Mouse (Mus musculus) erythroblast, embryonic 14.5 days (primary cell): ENCODE data around the gene Lmx1b. TPM values are rescaled to one million over a fixed set of nuclear protein-coding genes. Genes with fewer than 3 reads are reported as not detected.

ENCODE experiments used
- H3K27me3 ChIP-seq: 2 replicates; pipeline ENCODE4 v1.6.1; 2012; ENCODE audit warnings: inconsistent platforms; ENCODE audit not compliant: control insufficient read depth
- H3K36me3 ChIP-seq: 2 replicates; pipeline ENCODE4 v1.6.1; 2012; ENCODE audit warnings: mild to moderate bottlenecking, inconsistent platforms; ENCODE audit not compliant: control insufficient read depth
- H3K4me1 ChIP-seq: 2 replicates; pipeline ENCODE4 v1.6.1; 2012; ENCODE audit warnings: inconsistent platforms; ENCODE audit not compliant: control insufficient read depth
- H3K4me3 ChIP-seq: replicated peaks from 2 replicates; pipeline ENCODE3; 2012; ENCODE audit warnings: moderate library complexity, mild to moderate bottlenecking, inconsistent platforms
- H3K9me3 ChIP-seq: 2 replicates; pipeline ENCODE4 v1.6.1; 2012; ENCODE audit warnings: low read length, inconsistent platforms, mixed read lengths; ENCODE audit not compliant: control insufficient read depth
- GATA1 ChIP-seq: IDR thresholded peaks from 2 replicates; pipeline ENCODE4 v1.6.1; 2012; ENCODE audit warnings: low read length, inconsistent platforms, mixed read lengths
- TAL1 ChIP-seq: IDR thresholded peaks from 3 replicates; pipeline ENCODE4 v1.6.1; 2012; ENCODE audit warnings: low read length, inconsistent platforms, mixed read lengths
- polyA plus RNA-seq: library from polyadenylated mRNA; stranded (reverse); fragments of >175 nt; gene quantifications from 2 replicates; pipeline ENCODE4 v1.2.3, GENCODE M21; 2012

Lmx1b gene
- polyA plus RNA-seq, 1 experiment: not detected

GRCm38 (mm10) chr2:33668741-33669140 is 28.4 kb upstream of the Lmx1b start:
- no peaks in the 10 kb centered on the region for H3K36me3 ChIP-seq
- no peaks in the 10 kb centered on the region for H3K4me1 ChIP-seq
- H3K27me3 ChIP-seq: no peaks in the 10 kb centered on the region
- no peak overlapping the region for H3K4me3 ChIP-seq
- no peak for TF ChIP-seq GATA1
- TF ChIP-seq TAL1: no peak
- no peaks in the 10 kb centered on the region for H3K9me3 ChIP-seq

GRCm38 (mm10) chr2:33666388-33666945 is 26.2 kb upstream of the Lmx1b start:
- no peaks in the 10 kb centered on the region for H3K36me3 ChIP-seq
- H3K27me3 ChIP-seq: no peaks in the 10 kb centered on the region
- TF ChIP-seq GATA1 (no peak), TAL1 (no peak)
- H3K9me3 ChIP-seq: no peaks in the 10 kb centered on the region
- no peak overlapping the region for H3K4me3 ChIP-seq
- H3K4me1 ChIP-seq: no peaks in the 10 kb centered on the region

DNA sequence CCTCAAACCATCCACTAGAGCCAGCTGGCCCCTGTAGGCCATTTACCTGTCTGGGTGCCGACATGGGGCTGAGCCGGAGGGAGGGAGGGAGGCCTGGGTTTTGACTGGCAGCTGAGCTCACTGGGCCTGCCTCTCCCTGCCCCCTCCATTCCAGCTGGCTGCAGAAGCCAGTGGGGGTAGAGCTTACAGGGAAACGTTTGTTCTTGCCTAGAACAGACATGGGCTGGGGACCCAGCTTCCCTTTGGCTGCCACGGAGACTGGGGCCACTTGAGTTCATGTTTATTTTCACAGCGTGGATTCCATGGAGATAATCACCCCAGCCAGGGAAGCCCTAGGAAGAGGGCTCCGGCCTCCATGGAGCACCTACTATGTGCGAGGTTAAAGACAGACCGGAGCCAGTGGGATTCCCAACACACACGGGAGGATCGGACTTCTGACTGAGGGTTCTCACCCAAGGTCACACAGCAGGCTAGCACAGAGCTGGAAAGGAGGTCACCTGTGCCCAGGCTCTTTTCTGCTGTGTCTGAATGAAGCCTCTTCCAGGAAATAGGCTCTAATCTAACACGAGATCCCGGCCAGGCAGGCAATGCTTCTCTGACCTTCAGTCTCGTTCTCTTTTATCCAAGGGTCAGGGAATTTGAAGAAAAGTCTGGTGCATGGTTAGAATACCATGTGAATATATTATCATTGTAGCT is 25.2 kb upstream of the Lmx1b start:
- TF ChIP-seq GATA1: no peak
- no peak for TF ChIP-seq TAL1
- H3K4me3 ChIP-seq: no peak overlapping the region
- no peaks in the 10 kb centered on the region for H3K36me3 ChIP-seq
- no peaks in the 10 kb centered on the region for H3K27me3 ChIP-seq
- H3K9me3 ChIP-seq: no peaks in the 10 kb centered on the region
- H3K4me1 ChIP-seq: no peaks in the 10 kb centered on the region

DNA sequence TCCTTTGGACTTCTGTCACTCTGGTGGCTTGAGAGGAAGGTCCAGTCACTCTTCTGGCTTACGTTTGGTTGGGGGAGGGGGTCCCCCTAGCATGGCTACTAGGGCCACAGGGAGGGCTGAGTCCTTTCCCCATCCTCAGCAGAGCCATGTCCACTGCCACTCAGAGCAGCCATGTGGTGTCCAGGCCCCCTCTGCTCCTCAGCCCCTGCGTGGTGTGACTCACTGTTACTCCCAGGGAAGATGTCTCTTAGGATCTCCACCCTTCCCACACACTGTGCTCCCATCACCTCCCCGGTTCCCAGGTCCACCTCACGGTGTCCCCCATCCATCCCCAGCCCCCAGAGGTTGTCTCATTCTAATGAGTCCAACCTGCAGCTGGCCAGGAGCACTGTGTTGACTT is 24.4 kb upstream of the Lmx1b start:
- no peak overlapping the region for H3K4me3 ChIP-seq
- H3K9me3 ChIP-seq: no peaks in the 10 kb centered on the region
- no peaks in the 10 kb centered on the region for H3K27me3 ChIP-seq
- H3K36me3 ChIP-seq: no peaks in the 10 kb centered on the region
- TF ChIP-seq GATA1: no peak
- TF ChIP-seq TAL1: no peak
- no peaks in the 10 kb centered on the region for H3K4me1 ChIP-seq

GRCm38 (mm10) chr2:33659288-33659629 is 18.9 kb upstream of the Lmx1b start:
- Histone ChIP-seq H3K4me1 (no peaks in the 10 kb centered on the region), H3K36me3 (no peaks in the 10 kb centered on the region), H3K9me3 (no peaks in the 10 kb centered on the region), H3K27me3 (no peaks in the 10 kb centered on the region), H3K4me3 (no peak overlapping the region)
- no peak for TF ChIP-seq TAL1
- no peak for TF ChIP-seq GATA1

DNA sequence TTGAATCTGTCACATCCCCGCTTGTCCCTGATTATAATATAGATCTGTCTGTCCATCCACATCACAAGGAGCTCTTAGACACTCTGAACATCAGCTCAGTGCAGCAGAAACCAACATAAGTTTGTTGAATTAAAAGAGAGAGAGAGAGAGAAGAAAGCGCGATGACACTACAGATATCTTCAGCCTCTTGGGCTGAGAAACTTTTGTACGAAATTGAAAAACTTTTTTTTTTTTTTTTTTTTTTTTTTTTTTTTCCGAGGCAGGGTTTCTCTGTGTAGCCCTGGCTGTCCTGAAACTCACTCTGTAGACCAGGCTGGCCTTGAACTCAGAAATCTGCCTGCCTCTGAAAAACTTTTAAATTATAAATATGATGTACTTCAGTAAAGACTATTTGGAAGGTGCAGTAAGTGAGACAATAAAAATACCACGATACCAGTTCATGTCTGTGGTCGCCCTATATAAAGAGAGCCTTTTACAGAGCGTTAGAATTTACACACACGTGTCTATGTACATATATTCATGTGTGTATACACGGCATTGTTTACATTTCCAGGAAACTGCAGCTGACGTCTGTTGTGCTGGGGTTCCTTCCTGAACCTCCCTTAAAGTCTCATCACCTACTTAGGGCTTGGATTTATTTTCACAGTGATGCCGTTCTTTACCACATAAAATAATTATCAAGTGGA is 18.4 kb upstream of the Lmx1b start:
- no peaks in the 10 kb centered on the region for H3K36me3 ChIP-seq
- H3K4me3 ChIP-seq: no peak overlapping the region
- H3K9me3 ChIP-seq: no peaks in the 10 kb centered on the region
- no peaks in the 10 kb centered on the region for H3K4me1 ChIP-seq
- no peak for TF ChIP-seq TAL1
- TF ChIP-seq GATA1: no peak
- H3K27me3 ChIP-seq: no peaks in the 10 kb centered on the region

DNA sequence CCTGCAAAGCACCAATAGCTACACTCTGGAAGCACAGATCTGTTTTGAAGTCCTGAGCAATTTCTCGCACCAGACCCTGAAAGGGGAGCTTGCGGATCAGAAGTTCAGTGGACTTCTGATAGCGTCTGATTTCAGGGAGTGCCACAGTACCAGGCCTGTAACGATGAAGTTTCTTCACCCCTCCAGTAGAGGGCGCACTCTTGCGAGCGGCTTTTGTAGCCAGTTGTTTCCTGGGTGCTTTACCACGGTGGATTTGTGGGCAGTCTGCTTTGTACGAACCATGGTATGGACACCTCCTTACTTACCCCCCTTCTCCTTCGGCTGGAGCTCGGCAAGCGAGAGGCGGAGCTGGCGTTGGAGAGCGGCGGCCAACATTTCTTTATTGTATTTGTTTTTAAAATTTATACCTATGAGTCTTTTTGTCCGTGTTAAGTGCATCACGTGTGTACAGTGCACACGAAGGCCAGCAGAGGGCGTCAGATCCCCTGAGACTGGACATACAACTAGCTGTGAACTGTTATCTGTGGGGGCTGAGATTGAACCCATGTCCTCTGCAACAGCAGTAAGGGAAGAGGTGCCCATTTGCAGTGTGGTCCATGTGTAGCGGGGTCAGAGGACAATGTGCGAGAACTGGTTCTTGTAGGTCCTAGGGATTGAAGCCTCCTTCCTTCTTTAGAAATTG is 12.3 kb upstream of the Lmx1b start:
- H3K4me3 ChIP-seq: no peak overlapping the region
- no peaks in the 10 kb centered on the region for H3K36me3 ChIP-seq
- no peaks in the 10 kb centered on the region for H3K4me1 ChIP-seq
- peaks cover 21% of the 10 kb centered on the region for H3K27me3 ChIP-seq
- TF ChIP-seq TAL1: no peak
- H3K9me3 ChIP-seq: no peaks in the 10 kb centered on the region

DNA sequence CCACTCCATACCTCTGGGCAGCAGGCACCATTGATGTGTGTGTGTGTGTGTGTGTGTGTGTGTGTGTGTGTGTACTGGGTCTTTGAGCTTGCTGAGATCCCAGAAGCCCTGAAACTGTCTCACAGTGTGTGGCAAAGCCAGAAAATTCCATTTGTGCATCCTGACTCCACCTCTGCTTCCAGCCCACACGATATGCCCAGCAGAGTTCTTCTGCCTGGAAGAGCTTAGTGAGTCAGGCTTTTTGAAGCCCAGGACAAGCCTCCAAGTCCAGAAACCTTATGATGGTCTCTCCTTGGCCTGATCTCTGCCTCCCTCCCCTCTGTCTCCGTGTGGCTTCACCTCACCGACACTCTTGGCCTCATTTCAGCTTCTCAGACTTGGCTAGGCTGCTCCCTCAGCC is 9.1 kb upstream of the Lmx1b start:
- no peak overlapping the region for H3K4me3 ChIP-seq
- H3K9me3 ChIP-seq: no peaks in the 10 kb centered on the region
- TF ChIP-seq GATA1: no peak
- TF ChIP-seq TAL1: no peak
- no peaks in the 10 kb centered on the region for H3K4me1 ChIP-seq
- no peaks in the 10 kb centered on the region for H3K36me3 ChIP-seq
- H3K27me3 ChIP-seq: peaks cover 54% of the 10 kb centered on the region

- Histone ChIP-seq H3K27me3 (peaks cover 59% of the 10 kb centered on the region), H3K4me3 (no peak overlapping the region), H3K9me3 (no peaks in the 10 kb centered on the region), H3K4me1 (no peaks in the 10 kb centered on the region), H3K36me3 (no peaks in the 10 kb centered on the region)
- TF ChIP-seq GATA1 (no peak), TAL1 (no peak)
Observed at GRCm38 (mm10) chr2:33648894-33649293, 8.6 kb upstream of the Lmx1b start.
